Mouse (Mus musculus) gastrocnemius, postnatal 14 days (tissue): Measurements from ENCODE around the gene Fnbp4. TPM values are rescaled to one million over a fixed set of nuclear protein-coding genes. Genes with fewer than 3 reads are reported as not detected.
A peak's percentile ranks its signal among the peaks of the same experiment; 100 is the strongest.
"Not testable (repeated sequence)": the region's sequence is repeated elsewhere in the genome, so short reads cannot be mapped to it uniquely, and the experiment has no call there.

Experiments
- DNase-seq: peaks from one replicate; pipeline ENCODE4 v3.0.0; 2021; ENCODE audit warnings: mixed read lengths
- intact Hi-C: fragments of 180-260 bp; cut with DNase I; formaldehyde crosslinking; loops from one replicate; pipeline ENCODE4 v1.15.1; 2025; ENCODE audit warnings: low total_unique reads
- total RNA-seq, 2 experiments: library from RNA; stranded (reverse); gene quantifications; 2 replicates each; pipeline ENCODE4 v1.2.3; 2021

Fnbp4 gene
- total RNA-seq, 2 experiments from 2014 or later, result 13.4 to 17.3 TPM

- DNase-seq, result no peak
- intact Hi-C loops, result no loop called here
Measured at GRCm38 (mm10) chr2:90781323-90781722, 36.2 kb downstream of the Fnbp4 start.

GRCm38 (mm10) chr2:90781938-90782337, 36.8 kb downstream of the Fnbp4 start:
- no peak for DNase-seq
- intact Hi-C loops, result no loop called here

GRCm38 (mm10) chr2:90782458-90782857, 37.3 kb downstream of the Fnbp4 start, which contains the start of gene Agbl2:
TSS of gene Agbl2 (plus strand) at chr2:90782727.
- peak; percentile 19 for DNase-seq
- intact Hi-C loops, result no loop called here

GRCm38 (mm10) chr2:90782901-90783486, 37.8 kb downstream of the Fnbp4 start:
- intact Hi-C loops, result no loop called here
- DNase-seq, result peak; percentile 26

- intact Hi-C loops, result no loop called here
- no peak for DNase-seq
Measured at GRCm38 (mm10) chr2:90788126-90788525, 43.0 kb downstream of the Fnbp4 start.

- DNase-seq, result no peak
Measured at GRCm38 (mm10) chr2:90808241-90809126, 63.3 kb downstream of the Fnbp4 start.

DNA sequence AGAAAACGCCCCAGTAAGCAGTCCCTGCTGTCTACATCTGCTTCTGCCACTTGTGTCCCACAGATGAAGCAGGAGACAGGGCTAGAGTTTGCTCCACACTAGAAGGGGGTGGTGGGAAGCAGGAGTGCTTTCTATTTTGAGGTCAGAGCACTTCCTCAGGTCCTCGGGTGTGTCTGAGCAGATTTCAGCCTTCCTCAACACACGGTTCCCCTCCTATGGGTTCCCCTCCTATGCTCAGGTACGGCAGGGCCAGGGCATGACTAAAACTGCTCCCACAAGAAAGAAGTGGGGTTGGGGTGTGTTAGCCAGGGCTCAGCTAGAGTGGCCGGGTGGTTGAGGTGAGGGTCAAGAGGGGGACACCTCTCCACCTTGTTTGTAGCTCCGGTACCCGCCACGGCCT, 65.6 kb downstream of the Fnbp4 start:
- intact Hi-C loops, result no loop called here
- no peak for DNase-seq

More at GRCm38 (mm10) chr2:90808241-90809126, 63.3 kb downstream of the Fnbp4 start:
- intact Hi-C loops, result no loop called here

GRCm38 (mm10) chr2:90815266-90815665, 70.1 kb downstream of the Fnbp4 start:
- no peak for DNase-seq
- intact Hi-C loops, result no loop called here

GRCm38 (mm10) chr2:90816144-90816543, 71.0 kb downstream of the Fnbp4 start:
- intact Hi-C loops, result no loop called here
- no peak for DNase-seq

- DNase-seq, result no peak
- intact Hi-C loops, result no loop called here
Measured at GRCm38 (mm10) chr2:90818710-90819109, 73.5 kb downstream of the Fnbp4 start.

DNA sequence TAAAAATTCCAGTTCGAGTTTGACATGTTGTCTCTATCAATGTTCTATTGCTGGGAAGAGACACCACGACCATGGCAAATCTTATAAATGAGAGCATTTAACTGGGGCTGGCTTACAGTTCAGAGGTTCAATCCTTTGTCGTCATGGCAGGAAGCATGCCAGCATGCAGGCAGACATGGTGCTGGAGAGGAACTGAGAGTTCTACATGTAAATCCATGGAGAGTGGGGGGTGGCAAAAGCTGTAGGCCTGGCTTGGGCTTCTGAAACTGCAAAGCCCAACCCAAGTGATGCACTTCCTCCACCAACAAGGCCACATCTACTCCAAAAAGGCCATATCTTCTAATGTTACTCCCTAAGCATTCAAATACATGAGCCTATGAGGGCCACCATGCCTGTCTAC, 75.7 kb downstream of the Fnbp4 start:
- no peak for DNase-seq
- intact Hi-C loops, result no loop called here

DNA sequence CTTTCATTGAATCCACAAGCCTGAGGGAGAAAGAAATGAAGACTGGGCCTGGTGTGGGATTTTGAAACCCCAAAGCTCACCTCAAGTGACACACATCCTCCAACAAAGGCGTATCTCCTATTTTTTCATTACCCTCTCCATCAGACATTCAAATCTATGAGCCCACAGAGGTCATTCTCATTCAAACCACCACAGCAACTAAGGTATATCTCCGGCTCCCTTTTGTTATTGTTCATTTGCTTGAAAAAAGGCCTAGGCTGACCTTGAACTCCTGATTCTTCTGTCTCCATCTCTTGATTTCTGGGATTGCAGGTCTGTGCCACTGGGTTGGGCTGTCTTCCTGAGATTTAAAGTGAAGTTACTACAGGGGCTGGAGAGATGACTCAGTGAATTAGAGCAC, 77.8 kb downstream of the Fnbp4 start:
- intact Hi-C loops, result no loop called here
- DNase-seq, result no peak

DNA sequence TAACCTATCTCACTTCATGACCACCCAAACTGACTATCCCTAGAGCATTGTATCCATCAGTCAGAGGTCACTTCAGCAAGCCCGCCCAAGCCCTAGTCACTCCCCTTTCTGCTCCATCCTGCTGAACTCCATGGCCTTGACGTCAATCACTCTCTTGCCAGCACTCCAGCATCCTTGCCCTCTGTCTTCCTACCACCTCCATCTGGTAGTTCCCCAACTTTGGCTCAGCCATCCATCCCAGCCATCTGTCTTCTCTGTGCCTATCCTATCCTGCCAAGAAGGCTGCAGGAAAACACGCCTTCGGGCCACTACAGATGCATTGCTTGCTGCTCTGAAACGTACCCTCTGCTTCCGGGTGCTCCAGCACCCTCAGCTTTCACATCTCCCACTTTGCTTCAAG, 78.6 kb downstream of the Fnbp4 start:
- no peak for DNase-seq
- intact Hi-C loops, result no loop called here

DNA sequence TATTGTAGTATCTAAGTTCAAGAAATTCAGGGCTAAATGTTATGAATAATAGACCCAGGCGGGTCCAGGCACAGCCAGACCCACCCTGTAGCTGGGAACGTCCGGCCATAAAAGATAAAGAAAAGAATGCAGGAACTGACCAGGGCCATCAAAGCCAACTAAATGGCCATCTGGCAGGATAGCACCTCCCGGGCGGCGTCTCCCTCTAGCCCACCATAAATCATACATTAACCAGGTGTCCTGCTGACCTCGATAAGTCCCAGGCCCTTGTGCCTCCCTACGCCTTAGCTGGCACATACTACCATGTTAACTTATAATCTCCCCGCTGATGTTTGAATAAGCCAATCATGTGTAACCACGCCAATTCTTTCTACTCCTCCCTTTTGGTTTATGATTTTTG, 79.4 kb downstream of the Fnbp4 start:
- DNase-seq, intact Hi-C loops: not testable (repeated sequence)

- intact Hi-C loops, result no loop called here
Measured at GRCm38 (mm10) chr2:90825515-90826172, 80.5 kb downstream of the Fnbp4 start.

GRCm38 (mm10) chr2:90828739-90829138, 83.6 kb downstream of the Fnbp4 start:
- intact Hi-C loops, result no loop called here

More at GRCm38 (mm10) chr2:90825515-90826172, 80.5 kb downstream of the Fnbp4 start:
- no peak for DNase-seq

More at GRCm38 (mm10) chr2:90828739-90829138, 83.6 kb downstream of the Fnbp4 start:
- DNase-seq, result no peak
